Mouse (Mus musculus) megakaryocyte-erythroid progenitor cell, adult 5-6 weeks (primary cell): ENCODE measurements at regions not wholly inside any gene's neighbourhood (a gene's known extent, or its start where the extent isn't known, plus 50 kb on each side); places are given as distances from the start of the nearest gene placed in this dataset.
"Not testable (repeated sequence)": the region's sequence is repeated elsewhere in the genome, so short reads cannot be mapped to it uniquely, and the experiment has no call there.

Experiments used
- ATAC-seq: replicated peaks from 2 replicates; pipeline ENCODE4 v1.8.0; 2016; ENCODE audit warnings: mild to moderate bottlenecking, inconsistent platforms; ENCODE audit not compliant: severe bottlenecking, poor library complexity, low FRiP score, low TSS enrichment

GRCm38 (mm10) chr10:56852484-56852883, 475.4 kb downstream of the Gja1 start:
- no peak for ATAC-seq

- no peak for ATAC-seq
Measured at GRCm38 (mm10) chr10:56856186-56856585, 479.1 kb downstream of the Gja1 start.

GRCm38 (mm10) chr10:56879744-56880143, 502.6 kb downstream of the Gja1 start:
- ATAC-seq = 0 out of 2 replicates have a peak, but pooled peaks have one; percentile 26

GRCm38 (mm10) chr10:56880154-56880591, 503.0 kb downstream of the Gja1 start:
- no peak for ATAC-seq

- no peak for ATAC-seq
Measured at GRCm38 (mm10) chr10:56884456-56885410, 507.6 kb downstream of the Gja1 start.

- not testable (repeated sequence) for ATAC-seq
Measured at GRCm38 (mm10) chr10:56891530-56891929, 514.4 kb downstream of the Gja1 start.

- ATAC-seq = no peak
Measured at GRCm38 (mm10) chr10:56892666-56893209, 515.6 kb downstream of the Gja1 start.

- no peak for ATAC-seq
Measured at GRCm38 (mm10) chr10:56893210-56893705, 516.1 kb downstream of the Gja1 start.

GRCm38 (mm10) chr10:56899640-56900274, 522.6 kb downstream of the Gja1 start:
- ATAC-seq = no peak

- ATAC-seq = no peak
Measured at GRCm38 (mm10) chr10:56900914-56901313, 523.8 kb downstream of the Gja1 start.

- ATAC-seq = no peak
Measured at GRCm38 (mm10) chr10:56912711-56913110, 535.6 kb downstream of the Gja1 start.

- no peak for ATAC-seq
Measured at GRCm38 (mm10) chr10:56914103-56914502, 537.0 kb downstream of the Gja1 start.

GRCm38 (mm10) chr10:56918412-56918811, 541.3 kb downstream of the Gja1 start:
- no peak for ATAC-seq

GRCm38 (mm10) chr10:56920711-56921672, 543.9 kb downstream of the Gja1 start:
- no peak for ATAC-seq

GRCm38 (mm10) chr10:56935174-56935573, 551.0 kb upstream of the Hsf2 start:
- no peak for ATAC-seq

- no peak for ATAC-seq
Measured at GRCm38 (mm10) chr10:56941972-56942371, 544.2 kb upstream of the Hsf2 start.

GRCm38 (mm10) chr10:56944434-56945145, 541.6 kb upstream of the Hsf2 start:
- no peak for ATAC-seq

- ATAC-seq = no peak
Measured at GRCm38 (mm10) chr10:56956728-56957127, 529.5 kb upstream of the Hsf2 start.
